Mouse (Mus musculus): ENCODE data around the gene Ids. TPM values are rescaled to one million over a fixed set of nuclear protein-coding genes. Genes with fewer than 3 reads are reported as not detected.
A peak's percentile ranks its signal among the peaks of the same experiment; 100 is the strongest.

Gene Ids
- total and polyA plus RNA-seq, 2 experiments = 5.0 to 6.4 TPM

- no peak for DNase-seq (ENCODE audit: extremely low read depth, low read depth, low spot score)
- H3K9ac ChIP-seq (ENCODE audit: low read depth, low read length) = peak overlapping the region; percentile 63; the same call in 1 of the 2 replicates
- H3K79me2 ChIP-seq (ENCODE audit: control insufficient read depth, insufficient read depth, low read length) = no peaks in the 10 kb centered on the region
- no peaks in the 10 kb centered on the region for H3K27me3 ChIP-seq (ENCODE audit: control insufficient read depth, insufficient read depth, low read length)
- H3K27ac ChIP-seq (replicated peaks; ENCODE audit: insufficient read depth, low read depth, low read length) = no peak overlapping the region
- H3K4me3 ChIP-seq (ENCODE audit: insufficient read depth, low read depth, low read length) = no peak overlapping the region; the same call in 1 of the 2 replicates
- H3K36me3 ChIP-seq (ENCODE audit: control insufficient read depth, insufficient read depth, low read length) = no peaks in the 10 kb centered on the region
- H3K4me1 ChIP-seq (ENCODE audit: control insufficient read depth, insufficient read depth, low read length) = no peaks in the 10 kb centered on the region
- WGBS = 96% methylated on average over 1 of the region's 1 CpGs
- TF ChIP-seq CTCF (IDR thresholded peaks at IDR 0.05; ENCODE audit: low read depth, low read length) = no peak
- TF ChIP-seq POLR2A (IDR thresholded peaks at IDR 0.05; ENCODE audit: extremely low read depth, insufficient read depth, low read length) = no peak
These were observed 682 bp downstream of the Ids start for GRCm38 (mm10) chrX:70364202-70364601.

GRCm38 (mm10) chrX:70363446-70363845 lies 1.4 kb downstream of the Ids start:
- Histone ChIP-seq H3K36me3 (ENCODE audit: control insufficient read depth, insufficient read depth, low read length) (no peaks in the 10 kb centered on the region; the same call in 1 of the 2 replicates), H3K4me3 (ENCODE audit: insufficient read depth, low read depth, low read length) (no peak overlapping the region), H3K9ac (ENCODE audit: low read depth, low read length) (no peak overlapping the region), H3K27me3 (ENCODE audit: control insufficient read depth, insufficient read depth, low read length) (no peaks in the 10 kb centered on the region), H3K27ac (replicated peaks; ENCODE audit: insufficient read depth, low read depth, low read length) (no peak overlapping the region), H3K79me2 (ENCODE audit: control insufficient read depth, insufficient read depth, low read length) (no peaks in the 10 kb centered on the region), H3K4me1 (ENCODE audit: control insufficient read depth, insufficient read depth, low read length) (no peaks in the 10 kb centered on the region)
- DNase-seq (ENCODE audit: extremely low read depth, low read depth, low spot score) = no peak
- 77% methylated on average over 5 of the region's 5 CpGs for WGBS
- TF ChIP-seq POLR2A (IDR thresholded peaks at IDR 0.05; ENCODE audit: extremely low read depth, insufficient read depth, low read length) (no peak), CTCF (IDR thresholded peaks at IDR 0.05; ENCODE audit: low read depth, low read length) (no peak)

GRCm38 (mm10) chrX:70362985-70363384 lies 1.9 kb downstream of the Ids start:
- 83% methylated on average over 7 of the region's 7 CpGs for WGBS
- no peak for TF ChIP-seq CTCF (IDR thresholded peaks at IDR 0.05; ENCODE audit: low read depth, low read length)
- TF ChIP-seq POLR2A (IDR thresholded peaks at IDR 0.05; ENCODE audit: extremely low read depth, insufficient read depth, low read length) = no peak
- H3K36me3 ChIP-seq (ENCODE audit: control insufficient read depth, insufficient read depth, low read length) = no peaks in the 10 kb centered on the region; the same call in 1 of the 2 replicates
- H3K9ac ChIP-seq (ENCODE audit: low read depth, low read length) = no peak overlapping the region
- no peak overlapping the region for H3K27ac ChIP-seq (replicated peaks; ENCODE audit: insufficient read depth, low read depth, low read length)
- no peaks in the 10 kb centered on the region for H3K79me2 ChIP-seq (ENCODE audit: control insufficient read depth, insufficient read depth, low read length)
- no peaks in the 10 kb centered on the region for H3K27me3 ChIP-seq (ENCODE audit: control insufficient read depth, insufficient read depth, low read length)
- H3K4me1 ChIP-seq (ENCODE audit: control insufficient read depth, insufficient read depth, low read length) = no peaks in the 10 kb centered on the region
- no peak overlapping the region for H3K4me3 ChIP-seq (ENCODE audit: insufficient read depth, low read depth, low read length)
- DNase-seq (ENCODE audit: extremely low read depth, low read depth, low spot score) = no peak

GRCm38 (mm10) chrX:70330202-70330843 lies 34.6 kb downstream of the Ids start:
- no peaks in the 10 kb centered on the region for H3K36me3 ChIP-seq (ENCODE audit: control insufficient read depth, insufficient read depth, low read length)
- no peak overlapping the region for H3K4me3 ChIP-seq (ENCODE audit: insufficient read depth, low read depth, low read length)
- 12% methylated on average over 6 of the region's 6 CpGs for WGBS
- H3K79me2 ChIP-seq (ENCODE audit: control insufficient read depth, insufficient read depth, low read length) = no peaks in the 10 kb centered on the region
- peak; percentile 33 for DNase-seq (ENCODE audit: extremely low read depth, low read depth, low spot score)
- TF ChIP-seq CTCF (IDR thresholded peaks at IDR 0.05; ENCODE audit: low read depth, low read length) = peak; percentile 73
- TF ChIP-seq POLR2A (IDR thresholded peaks at IDR 0.05; ENCODE audit: extremely low read depth, insufficient read depth, low read length) = no peak
- no peak overlapping the region for H3K9ac ChIP-seq (ENCODE audit: low read depth, low read length)
- H3K27ac ChIP-seq (replicated peaks; ENCODE audit: insufficient read depth, low read depth, low read length) = no peak overlapping the region
- H3K4me1 ChIP-seq (ENCODE audit: control insufficient read depth, insufficient read depth, low read length) = no peaks in the 10 kb centered on the region
- H3K27me3 ChIP-seq (ENCODE audit: control insufficient read depth, insufficient read depth, low read length) = no peaks in the 10 kb centered on the region

GRCm38 (mm10) chrX:70328530-70329143 lies 36.2 kb downstream of the Ids start:
- Histone ChIP-seq H3K4me1 (ENCODE audit: control insufficient read depth, insufficient read depth, low read length) (no peaks in the 10 kb centered on the region), H3K27me3 (ENCODE audit: control insufficient read depth, insufficient read depth, low read length) (no peaks in the 10 kb centered on the region), H3K36me3 (ENCODE audit: control insufficient read depth, insufficient read depth, low read length) (no peaks in the 10 kb centered on the region), H3K27ac (replicated peaks; ENCODE audit: insufficient read depth, low read depth, low read length) (no peak overlapping the region), H3K9ac (ENCODE audit: low read depth, low read length) (no peak overlapping the region), H3K79me2 (ENCODE audit: control insufficient read depth, insufficient read depth, low read length) (no peaks in the 10 kb centered on the region), H3K4me3 (ENCODE audit: insufficient read depth, low read depth, low read length) (no peak overlapping the region)
- 64% methylated on average over 2 of the region's 2 CpGs for WGBS
- no peak for TF ChIP-seq CTCF (IDR thresholded peaks at IDR 0.05; ENCODE audit: low read depth, low read length)
- TF ChIP-seq POLR2A (IDR thresholded peaks at IDR 0.05; ENCODE audit: extremely low read depth, insufficient read depth, low read length) = no peak
- no peak for DNase-seq (ENCODE audit: extremely low read depth, low read depth, low spot score)

- 38% methylated on average over 1 of the region's 1 CpGs for WGBS
These were observed 37.2 kb downstream of the Ids start for GRCm38 (mm10) chrX:70327656-70328055.

More at GRCm38 (mm10) chrX:70327656-70328055, 37.2 kb downstream of the Ids start:
- no peaks in the 10 kb centered on the region for H3K4me1 ChIP-seq (ENCODE audit: control insufficient read depth, insufficient read depth, low read length)
- H3K9ac ChIP-seq (ENCODE audit: low read depth, low read length) = no peak overlapping the region
- H3K4me3 ChIP-seq (ENCODE audit: insufficient read depth, low read depth, low read length) = no peak overlapping the region
- DNase-seq (ENCODE audit: extremely low read depth, low read depth, low spot score) = no peak
- H3K27me3 ChIP-seq (ENCODE audit: control insufficient read depth, insufficient read depth, low read length) = no peaks in the 10 kb centered on the region
- no peak for TF ChIP-seq POLR2A (IDR thresholded peaks at IDR 0.05; ENCODE audit: extremely low read depth, insufficient read depth, low read length)
- no peak for TF ChIP-seq CTCF (IDR thresholded peaks at IDR 0.05; ENCODE audit: low read depth, low read length)
- H3K27ac ChIP-seq (replicated peaks; ENCODE audit: insufficient read depth, low read depth, low read length) = no peak overlapping the region
- no peaks in the 10 kb centered on the region for H3K36me3 ChIP-seq (ENCODE audit: control insufficient read depth, insufficient read depth, low read length)
- no peaks in the 10 kb centered on the region for H3K79me2 ChIP-seq (ENCODE audit: control insufficient read depth, insufficient read depth, low read length)

Measured in liver, adult 2 months (tissue).